Mouse (Mus musculus) B cell, adult 62 days (primary cell): ENCODE results near the gene Gpkow. TPM values are rescaled to one million over a fixed set of nuclear protein-coding genes. Genes with fewer than 3 reads are reported as not detected.

Experiments used
- total RNA-seq: library from RNA; stranded (reverse); gene quantifications from 4 replicates; pipeline ENCODE4 v1.2.4, GENCODE M21; 2023

The Gpkow gene
- total RNA-seq, result 45.1 to 48.2 TPM (median 46.2 TPM) in 4 replicates

GRCm38 (mm10) chrX:7696954-7697381, at the start of gene Gpkow:
Gene Gpkow, plus strand, starts transcription at chrX:7697131.

GRCm38 (mm10) chrX:7657221-7657639, 39.7 kb upstream of the Gpkow start, which contains the start of gene Prickle3:
Gene Prickle3, plus strand, starts transcription at chrX:7657260.

GRCm38 (mm10) chrX:7670921-7671623, 25.9 kb upstream of the Gpkow start, which contains the start of gene Plp2:
Gene Plp2, minus strand, starts transcription at chrX:7671390.

GRCm38 (mm10) chrX:7680864-7681263, 16.1 kb upstream of the Gpkow start, which contains the start of gene Magix:
Gene Magix, minus strand, starts transcription at chrX:7681251.

GRCm38 (mm10) chrX:7714135-7714899, 17.4 kb downstream of the Gpkow start, which contains the start of gene Wdr45:
Gene Wdr45, plus strand, starts transcription at chrX:7714333.

GRCm38 (mm10) chrX:7721514-7722281, 24.8 kb downstream of the Gpkow start, which contains the start of gene Gm45208:
Gene Gm45208, plus strand, starts transcription at chrX:7722245.

GRCm38 (mm10) chrX:7728215-7728921, 31.4 kb downstream of the Gpkow start, which contains the start of gene Praf2:
Gene Praf2, plus strand, starts transcription at chrX:7728439.

GRCm38 (mm10) chrX:7750432-7751116, 53.6 kb downstream of the Gpkow start, which contains the start of gene Ccdc120:
Gene Ccdc120, minus strand, starts transcription at chrX:7750905.

Other genes starting within 250 kb of the Gpkow start
- gene Foxp3, start 123.5 kb upstream of the Gpkow start, total RNA-seq, result 0.49 TPM in 1 of 4 replicates, not detected in the others
- gene Ppp1r3f, start 122.8 kb upstream of the Gpkow start, total RNA-seq, result 5.1 to 6.6 TPM (median 5.3 TPM) in 4 replicates
- 19.2 to 22.5 TPM (median 20.0 TPM) in 4 replicates for gene Ccdc22, start 91.6 kb upstream of the Gpkow start, total RNA-seq
- gene Cacna1f, start 90.0 kb upstream of the Gpkow start, total RNA-seq, result not detected in 4 replicates
- gene Syp, start 58.7 kb upstream of the Gpkow start, total RNA-seq, result 0.36 to 0.58 TPM (median 0.56 TPM) in 3 of 4 replicates, not detected in the other
- gene Prickle3, start 39.9 kb upstream of the Gpkow start, total RNA-seq, result 24.4 to 28.3 TPM (median 25.8 TPM) in 4 replicates
- gene Plp2, start 25.7 kb upstream of the Gpkow start, total RNA-seq, result 85.6 to 91.6 TPM (median 88.3 TPM) in 4 replicates
- not detected in 4 replicates for gene Magix, start 15.9 kb upstream of the Gpkow start, total RNA-seq
- gene Wdr45, start 17.2 kb downstream of the Gpkow start, total RNA-seq, result 58.2 to 89.6 TPM (median 70.2 TPM) in 4 replicates
- not detected in 4 replicates for gene Gm45208, start 25.1 kb downstream of the Gpkow start, total RNA-seq
- 9.6 to 13.9 TPM (median 12.0 TPM) in 4 replicates for gene Praf2, start 31.3 kb downstream of the Gpkow start, total RNA-seq
- not detected in 4 replicates for gene Ccdc120, start 53.8 kb downstream of the Gpkow start, total RNA-seq
- 26.2 to 36.6 TPM (median 32.7 TPM) in 4 replicates for gene Tfe3, start 65.4 kb downstream of the Gpkow start, total RNA-seq
- gene Gripap1, start 92.6 kb downstream of the Gpkow start, total RNA-seq, result 277 to 286 TPM (median 284 TPM) in 4 replicates
- 1.5 to 2.4 TPM (median 1.9 TPM) in 4 replicates for gene Kcnd1, start 125.2 kb downstream of the Gpkow start, total RNA-seq
- gene Otud5, start 144.2 kb downstream of the Gpkow start, total RNA-seq, result 168 to 185 TPM (median 181 TPM) in 4 replicates
- gene Pim2, start 181.1 kb downstream of the Gpkow start, total RNA-seq, result 36.0 to 41.3 TPM (median 37.2 TPM) in 4 replicates
- gene Slc35a2, start 186.9 kb downstream of the Gpkow start, total RNA-seq, result 28.8 to 38.6 TPM (median 35.1 TPM) in 4 replicates
- 126 to 133 TPM (median 129 TPM) in 4 replicates for gene Pqbp1, start 202.1 kb downstream of the Gpkow start, total RNA-seq
- gene Timm17b, start 202.2 kb downstream of the Gpkow start, total RNA-seq, result 38.8 to 55.7 TPM (median 51.5 TPM) in 4 replicates
- not detected in 4 replicates for gene Gm10491, start 210.7 kb downstream of the Gpkow start, total RNA-seq
- 2.1 TPM in 1 of 4 replicates, not detected in the others for gene Gm10490, start 212.4 kb downstream of the Gpkow start, total RNA-seq
- gene Pcsk1n, start 222.7 kb downstream of the Gpkow start, total RNA-seq, result not detected in 4 replicates
- not detected in 4 replicates for gene Eras, start 231.5 kb downstream of the Gpkow start, total RNA-seq